Mouse (Mus musculus) lung, postnatal 0 days (tissue): ENCODE data around the gene Cdiptos. TPM values are rescaled to one million over a fixed set of nuclear protein-coding genes. Genes with fewer than 3 reads are reported as not detected.

Source experiments
- ATAC-seq: fragments of 200-750 bp; cut with Nextera tagmentation; 2 replicates; pipeline ENCODE4 v1.8.0; 2017; ENCODE audit warnings: moderate library complexity
- DNase-seq: peaks from one replicate; pipeline ENCODE4 v3.0.0-alpha.2; 2016; ENCODE audit warnings: low spot score
- H3K27ac ChIP-seq: fragments of 300-500 bp; sonication (generic); 2 replicates; pipeline ENCODE4 v1.5.1; 2014; ENCODE audit warnings: antibody characterized with exemption, mild to moderate bottlenecking, low read length, mixed read lengths
- H3K27me3 ChIP-seq: fragments of 300-500 bp; sonication (generic); replicated peaks from 2 replicates; pipeline ENCODE4 v1.6.1; 2014; ENCODE audit warnings: low read length, mixed read lengths; ENCODE audit not compliant: insufficient read depth
- H3K36me3 ChIP-seq: fragments of 300-500 bp; sonication (generic); 2 replicates; pipeline ENCODE4 v1.6.1; 2014; ENCODE audit warnings: low read length, mixed read lengths; ENCODE audit not compliant: insufficient read depth
- H3K4me1 ChIP-seq: fragments of 300-500 bp; sonication (generic); 2 replicates; pipeline ENCODE4 v1.6.1; 2014; ENCODE audit warnings: antibody characterized with exemption, low read depth, low read length, mixed read lengths; ENCODE audit not compliant: insufficient read depth
- H3K4me2 ChIP-seq: fragments of 300-500 bp; sonication (generic); replicated peaks from 2 replicates; pipeline ENCODE4 v1.6.1; 2014; ENCODE audit warnings: low read depth, mild to moderate bottlenecking, low read length, moderate library complexity, mixed read lengths
- H3K4me3 ChIP-seq: fragments of 300-500 bp; sonication (generic); 2 replicates; pipeline ENCODE4 v1.5.1; 2014; ENCODE audit warnings: low read depth, low read length
- H3K9ac ChIP-seq: fragments of 300-500 bp; sonication (generic); replicated peaks from 2 replicates; pipeline ENCODE4 v1.6.1; 2014; ENCODE audit warnings: low read depth, mild to moderate bottlenecking
- H3K9me3 ChIP-seq: fragments of 300-500 bp; sonication (generic); 2 replicates; pipeline ENCODE4 v1.6.1; 2016; ENCODE audit warnings: low read length, mixed read lengths
- CTCF ChIP-seq: IDR thresholded peaks from 2 replicates; pipeline ENCODE4 v1.5.1; 2016; ENCODE audit warnings: antibody characterized with exemption, mild to moderate bottlenecking
- EP300 ChIP-seq: IDR thresholded peaks from 2 replicates; pipeline ENCODE4 v1.6.1; 2016; ENCODE audit warnings: antibody characterized with exemption, mild to moderate bottlenecking, control low read depth
- WGBS: fragments of 180-500 bp; shearing (Covaris S2); extraction: QIAGEN DNeasy Blood & Tissue Kit; methylation state at CpG from one replicate; pipeline ENCODE4 v1.1.7; 2014; 5-methylcytosine and 5-hydroxymethylcytosine counted together
- polyA plus RNA-seq: library from polyadenylated mRNA; unstranded; fragments of >200 nt; fragmentation: Nextera tagmentation; extraction: Ambion mirVana; gene quantifications from 2 replicates; pipeline ENCODE4 v1.2.1, GENCODE M21; 2015

Cdiptos gene
- polyA plus RNA-seq, 1 experiment from 2014 or later = 3.3 TPM

DNA sequence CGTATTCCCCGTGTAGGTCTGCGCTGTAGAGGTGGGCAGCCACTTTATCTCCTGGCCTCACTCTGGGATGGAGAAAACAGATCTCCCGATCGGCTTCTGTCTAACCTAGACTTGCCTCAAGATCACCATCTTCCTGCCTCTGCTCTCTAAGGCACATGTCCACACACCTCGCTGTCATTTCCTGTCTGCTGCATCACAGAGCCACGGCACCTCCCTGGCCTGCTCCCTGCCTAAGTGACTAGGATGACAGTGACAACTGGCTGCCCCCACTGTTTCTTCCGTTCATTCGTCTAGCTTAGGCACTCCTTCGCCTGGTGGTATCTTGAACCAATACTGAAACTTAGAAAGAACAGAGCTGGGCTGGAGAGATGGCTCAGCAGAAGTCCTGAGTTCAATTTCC is 23.7 kb upstream of the Cdiptos start:
- no peaks in the 10 kb centered on the region for H3K9me3 ChIP-seq
- no peaks in the 10 kb centered on the region for H3K27me3 ChIP-seq
- 58% methylated on average over 10 of the region's 10 CpGs for WGBS
- H3K27ac ChIP-seq = no peak overlapping the region
- H3K4me2 ChIP-seq = no peak overlapping the region
- TF ChIP-seq EP300 = no peak
- no peak for TF ChIP-seq CTCF
- H3K36me3 ChIP-seq = peaks cover 26% of the 10 kb centered on the region
- no peak overlapping the region for H3K9ac ChIP-seq
- H3K4me1 ChIP-seq = no peaks in the 10 kb centered on the region
- no peak for DNase-seq
- H3K4me3 ChIP-seq = no peak overlapping the region
- no peak for ATAC-seq

DNA sequence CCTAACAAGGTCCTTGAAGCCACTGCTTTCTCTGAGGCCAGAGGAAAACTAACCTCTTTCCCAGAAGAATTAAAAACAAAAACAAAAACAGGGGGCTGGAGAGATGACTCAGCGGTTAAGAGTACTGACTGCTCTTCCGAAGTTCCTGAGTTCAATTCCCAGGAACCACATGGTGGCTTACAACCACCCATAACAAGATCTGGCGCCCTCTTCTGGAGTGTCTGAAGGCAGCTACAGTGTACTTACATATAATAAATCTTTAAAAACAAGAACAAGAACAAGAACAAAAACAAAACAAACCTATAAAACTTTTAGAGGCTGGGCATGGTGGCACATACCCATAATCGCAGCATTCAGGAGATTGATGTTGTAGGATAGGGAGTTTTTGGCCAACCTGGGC is 20.6 kb upstream of the Cdiptos start:
- Histone ChIP-seq H3K4me1 (no peaks in the 10 kb centered on the region), H3K27ac (no peak overlapping the region), H3K9ac (no peak overlapping the region), H3K4me3 (no peak overlapping the region), H3K36me3 (peaks cover 29% of the 10 kb centered on the region), H3K4me2 (no peak overlapping the region), H3K9me3 (no peaks in the 10 kb centered on the region), H3K27me3 (no peaks in the 10 kb centered on the region)
- TF ChIP-seq CTCF (peak; percentile 39), EP300 (no peak)
- DNase-seq (no peak), ATAC-seq (no peak)
- 85% methylated on average over 4 of the region's 4 CpGs for WGBS

DNA sequence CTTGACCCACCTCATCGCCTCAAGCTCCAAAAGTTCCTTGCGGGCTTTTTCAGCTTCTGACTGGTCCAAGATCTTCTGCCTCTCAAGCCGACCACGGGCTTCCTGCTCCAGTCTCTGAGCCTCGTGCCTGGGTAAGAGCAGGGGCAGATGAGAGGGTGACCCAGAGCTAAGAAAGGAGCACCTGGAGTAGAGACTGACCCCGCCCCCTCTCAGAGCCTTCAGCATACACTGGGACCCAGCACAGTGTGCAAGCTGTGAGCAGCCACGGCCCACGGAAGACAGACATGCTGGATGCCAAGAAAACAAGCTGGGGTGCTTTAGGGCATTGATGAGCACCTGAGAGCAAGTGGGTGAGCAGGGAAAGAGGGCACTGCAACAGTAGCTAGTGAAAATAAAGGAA is 12.9 kb upstream of the Cdiptos start:
- H3K36me3 ChIP-seq = peaks cover 13% of the 10 kb centered on the region
- no peak overlapping the region for H3K9ac ChIP-seq
- DNase-seq (no peak), ATAC-seq (no peak)
- H3K9me3 ChIP-seq = no peaks in the 10 kb centered on the region
- H3K4me3 ChIP-seq = no peak overlapping the region
- no peaks in the 10 kb centered on the region for H3K27me3 ChIP-seq
- H3K4me2 ChIP-seq = no peak overlapping the region
- H3K27ac ChIP-seq = no peak overlapping the region
- WGBS = 49% methylated on average over 8 of the region's 8 CpGs
- no peak for TF ChIP-seq CTCF
- TF ChIP-seq EP300 = no peak
- no peaks in the 10 kb centered on the region for H3K4me1 ChIP-seq

DNA sequence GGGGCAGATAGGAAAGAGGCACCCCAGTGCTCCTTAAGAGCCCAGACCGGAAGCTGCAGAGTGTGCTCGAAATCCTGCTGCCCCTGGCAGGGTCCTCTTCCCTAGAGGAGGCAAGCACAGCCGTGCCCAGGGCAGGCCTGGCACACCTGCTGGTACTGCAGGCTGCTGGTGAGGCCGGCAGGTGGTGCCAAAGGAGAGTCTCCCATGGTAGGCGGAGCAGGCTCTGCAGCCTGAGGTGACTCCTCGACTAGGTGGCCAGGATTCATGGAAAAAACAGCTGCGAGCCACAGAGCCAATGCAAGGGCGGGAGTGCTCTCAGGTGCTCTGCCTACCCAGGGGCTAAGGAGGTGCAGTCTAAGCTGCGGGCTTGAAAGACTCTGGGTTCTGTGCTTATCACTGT is 10.4 kb upstream of the Cdiptos start:
- DNase-seq (peak; percentile 70), ATAC-seq (peak; percentile 77)
- H3K27ac ChIP-seq = no peak overlapping the region
- no peak overlapping the region for H3K9ac ChIP-seq
- H3K4me3 ChIP-seq = no peak overlapping the region
- H3K36me3 ChIP-seq = peaks cover 9% of the 10 kb centered on the region
- H3K27me3 ChIP-seq = no peaks in the 10 kb centered on the region
- 37% methylated on average over 9 of the region's 9 CpGs for WGBS
- no peak for TF ChIP-seq EP300
- TF ChIP-seq CTCF = peak; percentile 80
- no peak overlapping the region for H3K4me2 ChIP-seq
- no peaks in the 10 kb centered on the region for H3K4me1 ChIP-seq
- no peaks in the 10 kb centered on the region for H3K9me3 ChIP-seq

DNA sequence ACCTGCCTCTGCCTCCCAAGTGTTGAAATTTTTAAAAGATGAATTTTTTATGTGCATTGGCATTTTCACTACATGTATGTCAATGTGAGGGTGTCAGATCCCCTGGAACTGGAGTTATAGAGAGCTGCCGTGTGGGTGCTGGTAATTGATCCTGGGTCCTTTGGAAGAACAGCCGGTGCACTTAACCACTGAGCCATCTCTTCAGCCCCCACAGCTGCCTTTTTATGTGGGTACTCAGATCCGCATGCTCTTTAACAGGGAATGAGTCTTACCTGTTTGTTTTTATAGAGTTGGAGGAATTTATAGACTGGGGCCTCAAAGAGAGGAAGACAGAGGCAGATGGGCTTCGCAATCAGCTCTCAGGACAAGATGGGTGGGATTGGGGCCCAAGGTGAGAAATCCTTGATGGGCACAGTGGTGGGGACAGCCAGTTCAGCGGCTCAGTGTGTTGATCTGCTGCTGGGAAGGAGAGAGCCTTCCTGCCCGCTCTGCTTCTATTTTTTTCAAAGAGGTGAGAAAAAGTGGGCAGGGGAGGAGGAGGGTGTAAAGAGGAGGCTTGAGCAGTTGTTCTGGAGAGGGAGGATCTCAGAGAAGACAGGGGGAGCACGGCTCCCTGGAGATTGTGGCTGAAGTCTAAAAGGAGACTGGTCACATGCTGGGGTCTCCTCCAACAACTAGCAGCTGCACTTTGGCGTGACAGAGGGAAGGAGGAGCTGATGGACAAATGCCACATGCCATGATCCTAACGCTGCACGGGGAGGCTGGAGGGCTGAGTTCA is 9.0 kb upstream of the Cdiptos start:
- Histone ChIP-seq H3K27me3 (no peaks in the 10 kb centered on the region), H3K4me2 (no peak overlapping the region), H3K9ac (no peak overlapping the region), H3K27ac (no peak overlapping the region), H3K36me3 (peaks cover 9% of the 10 kb centered on the region), H3K9me3 (no peaks in the 10 kb centered on the region), H3K4me3 (no peak overlapping the region), H3K4me1 (no peaks in the 10 kb centered on the region)
- TF ChIP-seq EP300 = no peak
- no peak for TF ChIP-seq CTCF
- WGBS = 32% methylated on average over 10 of the region's 10 CpGs
- DNase-seq (peak; percentile 39), ATAC-seq (peak; percentile 38)

DNA sequence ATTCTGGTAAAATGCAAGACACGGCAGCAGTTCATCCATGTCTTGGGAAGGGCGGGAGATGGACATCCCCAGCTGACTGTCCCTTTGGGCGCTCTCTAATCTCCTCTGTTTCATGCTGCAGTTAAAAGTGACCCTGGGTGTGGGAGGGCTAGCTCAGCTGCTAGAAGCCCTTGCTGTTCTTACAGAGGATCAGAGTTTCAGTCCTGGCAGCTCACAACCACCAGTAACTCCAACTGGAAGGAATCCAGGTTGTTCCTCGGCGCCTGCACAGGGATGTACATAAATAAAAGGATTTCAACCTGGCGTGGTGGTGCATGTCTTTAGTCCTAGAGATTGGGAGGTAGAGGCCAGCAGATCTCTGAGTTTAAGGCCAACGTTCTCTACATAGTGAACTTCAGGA is 7.2 kb upstream of the Cdiptos start:
- no peaks in the 10 kb centered on the region for H3K4me1 ChIP-seq
- H3K4me3 ChIP-seq = no peak overlapping the region
- H3K27me3 ChIP-seq = no peaks in the 10 kb centered on the region
- H3K9ac ChIP-seq = no peak overlapping the region
- DNase-seq = no peak
- no peak overlapping the region for H3K27ac ChIP-seq
- peaks cover 7% of the 10 kb centered on the region for H3K36me3 ChIP-seq
- no peak overlapping the region for H3K4me2 ChIP-seq
- no peak for ATAC-seq
- TF ChIP-seq EP300 = no peak
- no peak for TF ChIP-seq CTCF
- H3K9me3 ChIP-seq = no peaks in the 10 kb centered on the region
- 72% methylated on average over 7 of the region's 7 CpGs for WGBS

DNA sequence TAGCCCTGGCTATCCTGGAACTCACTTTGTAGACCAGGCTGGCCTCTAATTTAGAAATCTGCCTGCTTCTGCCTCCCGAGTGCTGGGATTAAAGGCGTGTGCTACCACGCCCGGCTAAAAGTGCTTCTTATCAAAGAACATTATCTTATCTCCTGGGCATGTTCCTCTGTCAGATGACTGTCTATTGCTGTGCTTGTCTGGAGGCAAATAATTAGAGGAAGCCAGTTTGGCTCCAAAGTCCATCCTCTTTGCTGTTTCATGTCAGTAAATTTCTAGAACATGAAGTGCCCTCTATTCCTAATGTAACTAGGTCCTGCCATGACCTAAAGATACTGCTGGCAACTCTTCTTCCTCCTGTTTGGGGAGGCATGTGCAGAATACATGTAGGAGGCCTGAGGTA is 6.2 kb upstream of the Cdiptos start:
- Histone ChIP-seq H3K27ac (no peak overlapping the region), H3K4me3 (no peak overlapping the region), H3K9me3 (no peaks in the 10 kb centered on the region), H3K27me3 (no peaks in the 10 kb centered on the region), H3K9ac (no peak overlapping the region), H3K4me1 (peaks cover 2% of the 10 kb centered on the region; the same call in 1 of the 2 replicates), H3K36me3 (peaks cover 7% of the 10 kb centered on the region), H3K4me2 (no peak overlapping the region)
- ATAC-seq = no peak
- DNase-seq = no peak
- 78% methylated on average over 4 of the region's 4 CpGs for WGBS
- TF ChIP-seq EP300 = no peak
- TF ChIP-seq CTCF = no peak
